Mouse (Mus musculus) hindbrain, embryonic 14.5 days (tissue): ENCODE data around the gene Mms22l. TPM values are rescaled to one million over a fixed set of nuclear protein-coding genes. Genes with fewer than 3 reads are reported as not detected.
A peak's percentile ranks its signal among the peaks of the same experiment; 100 is the strongest.

Source experiments
- ATAC-seq: fragments of 200-750 bp; cut with Nextera tagmentation; 2 replicates; pipeline ENCODE4 v1.8.0; 2017; ENCODE audit warnings: moderate number of reproducible peaks, mild to moderate bottlenecking, moderate TSS enrichment, moderate library complexity; ENCODE audit not compliant: low FRiP score
- DNase-seq: peaks from one replicate; pipeline ENCODE4 v3.0.0-alpha.2; 2015; ENCODE audit warnings: low spot score
- H3K27ac ChIP-seq: fragments of 300-500 bp; sonication (generic); 2 replicates; pipeline ENCODE4 v1.5.1; 2014; ENCODE audit warnings: mild to moderate bottlenecking, moderate library complexity
- H3K27me3 ChIP-seq: fragments of 300-500 bp; sonication (generic); 2 replicates; pipeline ENCODE4 v1.6.1; 2014; ENCODE audit warnings: mild to moderate bottlenecking, low read length, mixed read lengths; ENCODE audit not compliant: control insufficient read depth, insufficient read depth
- H3K36me3 ChIP-seq: fragments of 300-500 bp; sonication (generic); replicated peaks from 2 replicates; pipeline ENCODE4 v1.6.1; 2014; ENCODE audit not compliant: control insufficient read depth, insufficient read depth
- H3K4me1 ChIP-seq: fragments of 300-500 bp; sonication (generic); replicated peaks from 2 replicates; pipeline ENCODE4 v1.6.1; 2014; ENCODE audit warnings: antibody characterized with exemption, low read length, mixed read lengths; ENCODE audit not compliant: control insufficient read depth, insufficient read depth
- H3K4me2 ChIP-seq: fragments of 300-500 bp; sonication (generic); replicated peaks from 2 replicates; pipeline ENCODE4 v1.6.1; 2014; ENCODE audit warnings: mild to moderate bottlenecking, moderate library complexity
- H3K4me3 ChIP-seq: fragments of 300-500 bp; sonication (generic); replicated peaks from 2 replicates; pipeline ENCODE4 v1.5.1; 2014; ENCODE audit warnings: mild to moderate bottlenecking, low read length
- H3K9ac ChIP-seq: fragments of 300-500 bp; sonication (generic); 2 replicates; pipeline ENCODE4 v1.6.1; 2014
- H3K9me3 ChIP-seq: fragments of 300-500 bp; sonication (generic); 2 replicates; pipeline ENCODE4 v1.6.1; 2016; ENCODE audit warnings: low read length; ENCODE audit not compliant: control insufficient read depth
- WGBS: fragments of 180-500 bp; shearing (Covaris S2); extraction: QIAGEN DNeasy Blood & Tissue Kit; methylation state at CpG from one replicate; pipeline ENCODE4 v1.1.7; 2014; 5-methylcytosine and 5-hydroxymethylcytosine counted together
- polyA plus RNA-seq: library from polyadenylated mRNA; unstranded; fragments of >200 nt; fragmentation: Nextera tagmentation; extraction: Ambion mirVana; gene quantifications from 2 replicates; pipeline ENCODE4 v1.2.1, GENCODE M21; 2014

Mms22l gene
- polyA plus RNA-seq, 1 experiment from 2014 or later = 6.9 TPM

GRCm38 (mm10) chr4:24609085-24609484 lies 112.8 kb downstream of the Mms22l start:
- H3K9ac ChIP-seq = no peak overlapping the region
- no peak overlapping the region for H3K4me2 ChIP-seq
- no peak for DNase-seq
- ATAC-seq = no peak
- no peaks in the 10 kb centered on the region for H3K4me1 ChIP-seq
- no peaks in the 10 kb centered on the region for H3K36me3 ChIP-seq
- no peak overlapping the region for H3K4me3 ChIP-seq
- H3K9me3 ChIP-seq = no peaks in the 10 kb centered on the region
- H3K27me3 ChIP-seq = no peaks in the 10 kb centered on the region
- no peak overlapping the region for H3K27ac ChIP-seq
- WGBS = 93% methylated on average over 3 of the region's 3 CpGs

GRCm38 (mm10) chr4:24609564-24609963 lies 113.3 kb downstream of the Mms22l start:
- Histone ChIP-seq H3K36me3 (no peaks in the 10 kb centered on the region), H3K9me3 (no peaks in the 10 kb centered on the region), H3K4me2 (no peak overlapping the region), H3K9ac (no peak overlapping the region), H3K4me3 (no peak overlapping the region), H3K27ac (no peak overlapping the region), H3K4me1 (no peaks in the 10 kb centered on the region), H3K27me3 (no peaks in the 10 kb centered on the region)
- 100% methylated on average over 2 of the region's 2 CpGs for WGBS
- no peak for ATAC-seq
- no peak for DNase-seq

GRCm38 (mm10) chr4:24620005-24620404 lies 123.8 kb downstream of the Mms22l start:
- Histone ChIP-seq H3K4me3 (no peak overlapping the region), H3K4me1 (no peaks in the 10 kb centered on the region), H3K27ac (no peak overlapping the region), H3K9me3 (no peaks in the 10 kb centered on the region), H3K36me3 (no peaks in the 10 kb centered on the region), H3K4me2 (no peak overlapping the region), H3K9ac (no peak overlapping the region), H3K27me3 (no peaks in the 10 kb centered on the region)
- DNase-seq = no peak
- 85% methylated on average over 6 of the region's 6 CpGs for WGBS
- ATAC-seq = no peak

GRCm38 (mm10) chr4:24620440-24620839 lies 124.2 kb downstream of the Mms22l start:
- no peak for ATAC-seq
- no peaks in the 10 kb centered on the region for H3K27me3 ChIP-seq
- H3K9ac ChIP-seq = no peak overlapping the region
- no peaks in the 10 kb centered on the region for H3K4me1 ChIP-seq
- no peak overlapping the region for H3K4me2 ChIP-seq
- H3K27ac ChIP-seq = no peak overlapping the region
- no peaks in the 10 kb centered on the region for H3K36me3 ChIP-seq
- no peak overlapping the region for H3K4me3 ChIP-seq
- DNase-seq = no peak
- WGBS = 92% methylated on average over 5 of the region's 5 CpGs
- no peaks in the 10 kb centered on the region for H3K9me3 ChIP-seq

- DNase-seq (no peak), ATAC-seq (peak; percentile 13; the same call in 1 of the 2 replicates)
- Histone ChIP-seq H3K36me3 (no peaks in the 10 kb centered on the region), H3K4me1 (no peaks in the 10 kb centered on the region), H3K9ac (no peak overlapping the region), H3K4me3 (no peak overlapping the region), H3K27me3 (no peaks in the 10 kb centered on the region), H3K9me3 (no peaks in the 10 kb centered on the region), H3K4me2 (no peak overlapping the region), H3K27ac (no peak overlapping the region)
- 72% methylated on average over 9 of the region's 9 CpGs for WGBS
Observed at GRCm38 (mm10) chr4:24621422-24622187, 125.4 kb downstream of the Mms22l start.

- 82% methylated on average over 13 of the region's 13 CpGs for WGBS
- Histone ChIP-seq H3K36me3 (peaks cover 5% of the 10 kb centered on the region; the same call in 1 of the 2 replicates), H3K9me3 (no peaks in the 10 kb centered on the region), H3K9ac (no peak overlapping the region), H3K4me1 (0 out of 2 replicates have a peak, but pooled peaks cover 5% of the 10 kb centered on the region), H3K4me3 (no peak overlapping the region), H3K4me2 (no peak overlapping the region), H3K27me3 (no peaks in the 10 kb centered on the region), H3K27ac (no peak overlapping the region)
- DNase-seq (no peak), ATAC-seq (no peak)
Observed at GRCm38 (mm10) chr4:24625951-24626584, 129.8 kb downstream of the Mms22l start.

- Histone ChIP-seq H3K27ac (no peak overlapping the region), H3K4me2 (no peak overlapping the region), H3K4me1 (peaks cover 11% of the 10 kb centered on the region; the same call in 1 of the 2 replicates), H3K27me3 (no peaks in the 10 kb centered on the region), H3K36me3 (peaks cover 5% of the 10 kb centered on the region; the same call in 1 of the 2 replicates), H3K9ac (no peak overlapping the region), H3K4me3 (no peak overlapping the region), H3K9me3 (no peaks in the 10 kb centered on the region)
- DNase-seq (no peak), ATAC-seq (no peak)
- WGBS = 77% methylated on average over 4 of the region's 4 CpGs
Observed at GRCm38 (mm10) chr4:24626686-24627085, 130.4 kb downstream of the Mms22l start.

GRCm38 (mm10) chr4:24627871-24628270 lies 131.6 kb downstream of the Mms22l start:
- H3K9ac ChIP-seq = no peak overlapping the region
- 76% methylated on average over 1 of the region's 1 CpGs for WGBS
- H3K36me3 ChIP-seq = peaks cover 5% of the 10 kb centered on the region; the same call in 1 of the 2 replicates
- DNase-seq = no peak
- H3K27ac ChIP-seq = no peak overlapping the region
- H3K4me1 ChIP-seq = peaks cover 18% of the 10 kb centered on the region; the same call in 1 of the 2 replicates
- ATAC-seq = no peak
- H3K4me3 ChIP-seq = no peak overlapping the region
- H3K27me3 ChIP-seq = no peaks in the 10 kb centered on the region
- H3K9me3 ChIP-seq = no peaks in the 10 kb centered on the region
- H3K4me2 ChIP-seq = no peak overlapping the region

- H3K4me1 ChIP-seq = peaks cover 18% of the 10 kb centered on the region; the same call in 1 of the 2 replicates
- WGBS = 67% methylated on average over 2 of the region's 2 CpGs
- H3K9ac ChIP-seq = no peak overlapping the region
- H3K36me3 ChIP-seq = peaks cover 5% of the 10 kb centered on the region; the same call in 1 of the 2 replicates
- H3K9me3 ChIP-seq = no peaks in the 10 kb centered on the region
- H3K27me3 ChIP-seq = no peaks in the 10 kb centered on the region
- no peak overlapping the region for H3K4me3 ChIP-seq
- H3K27ac ChIP-seq = peak overlapping the region; percentile 52; the same call in 1 of the 2 replicates
- DNase-seq = no peak
- ATAC-seq = no peak
- H3K4me2 ChIP-seq = no peak overlapping the region
Observed at GRCm38 (mm10) chr4:24630430-24630829, 134.2 kb downstream of the Mms22l start.
